Mouse (Mus musculus) gastrocnemius, postnatal 36 days (tissue): ENCODE data around the gene Phgdh. TPM values are rescaled to one million over a fixed set of nuclear protein-coding genes. Genes with fewer than 3 reads are reported as not detected.
A peak's percentile ranks its signal among the peaks of the same experiment; 100 is the strongest.
"Not testable (repeated sequence)": the region's sequence is repeated elsewhere in the genome, so short reads cannot be mapped to it uniquely, and the experiment has no call there.

Experiments used
- DNase-seq, 2 experiments: peaks; one replicate each; pipeline ENCODE4 v3.0.0; 2022
- intact Hi-C: fragments of 180-260 bp; cut with DNase I; formaldehyde crosslinking; loops from one replicate; pipeline ENCODE4 v1.15.1; 2025
- long read RNA-seq, 2 experiments: library from polyadenylated mRNA; stranded (forward); transcript quantifications; one replicate each; pipeline ENCODE4 v2.0.0; 2021
- total RNA-seq, 2 experiments: library from RNA; stranded (reverse); gene quantifications; 2 replicates each; pipeline ENCODE4 v1.2.3; 2021

Phgdh gene
- 1 to 10 TPM; 2.3 to 2.9 TPM for total RNA-seq
- long read RNA-seq, experiment 1, partial matches to known transcripts, result 0 of 2 reads
- long read RNA-seq, experiment 1, other reads (novel, unspliced or antisense), result 0 of 2 reads
- long read RNA-seq, experiment 2, partial matches to known transcripts, result 0 of 3 reads
- long read RNA-seq, experiment 2, other reads (novel, unspliced or antisense), result 0 of 3 reads

GRCm38 (mm10) chr3:98339706-98340109 lies at the start of gene Phgdh:
Phgdh (minus strand) TSS chr3:98339990.
- DNase-seq, result peak; percentile 31 to 33
- intact Hi-C loops, result not testable (repeated sequence)

- no peak for DNase-seq
- intact Hi-C loops, result no loop called here
Observed at GRCm38 (mm10) chr3:98389305-98389704, 49.5 kb upstream of the Phgdh start.

- intact Hi-C loops, result no loop called here
- DNase-seq, result no peak
Observed at GRCm38 (mm10) chr3:98387756-98388155, 48.0 kb upstream of the Phgdh start.

GRCm38 (mm10) chr3:98387086-98387485 lies 47.3 kb upstream of the Phgdh start:
- no peak for DNase-seq
- intact Hi-C loops, result no loop called here

GRCm38 (mm10) chr3:98383024-98383790 lies 43.4 kb upstream of the Phgdh start:
- intact Hi-C loops, result loop anchor here (5.0 kb wide), 1 partner anchor 44 kb away; no protein-coding TSS in a partner anchor
- DNase-seq, result no peak

GRCm38 (mm10) chr3:98382246-98382939 lies 42.6 kb upstream of the Phgdh start, which contains the start of gene Zfp697:
Zfp697 (plus strand) TSS chr3:98382461.
- DNase-seq, result peak; percentile 60 to 68
- intact Hi-C loops, result loop anchor here (5.0 kb wide), 1 partner anchor 45 kb away; no protein-coding TSS in a partner anchor

GRCm38 (mm10) chr3:98381677-98382245 lies 42.0 kb upstream of the Phgdh start:
- intact Hi-C loops, result loop anchor here (5.0 kb wide), 1 partner anchor 46 kb away; no protein-coding TSS in a partner anchor
- no peak for DNase-seq

- no peak for DNase-seq
- intact Hi-C loops, result no loop called here
Observed at GRCm38 (mm10) chr3:98379236-98379635, 39.4 kb upstream of the Phgdh start.

GRCm38 (mm10) chr3:98378267-98378666 lies 38.5 kb upstream of the Phgdh start:
- intact Hi-C loops, result no loop called here
- no peak for DNase-seq

- no peak for DNase-seq
- intact Hi-C loops, result no loop called here
Observed at GRCm38 (mm10) chr3:98374980-98375379, 35.2 kb upstream of the Phgdh start.

- no peak for DNase-seq
- intact Hi-C loops, result no loop called here
Observed at GRCm38 (mm10) chr3:98374062-98374719, 34.4 kb upstream of the Phgdh start.

- no peak for DNase-seq
- intact Hi-C loops, result loop anchor here (10.0 kb wide), 1 partner anchor 56 kb away; no protein-coding TSS in a partner anchor
Observed at GRCm38 (mm10) chr3:98368776-98369175, 29.0 kb upstream of the Phgdh start.

GRCm38 (mm10) chr3:98368283-98368682 lies 28.5 kb upstream of the Phgdh start:
- intact Hi-C loops, result loop anchor here (10.0 kb wide), 1 partner anchor 57 kb away; no protein-coding TSS in a partner anchor
- DNase-seq, result no peak

GRCm38 (mm10) chr3:98366823-98367222 lies 27.0 kb upstream of the Phgdh start:
- intact Hi-C loops, result loop anchor here (10.0 kb wide), 1 partner anchor 58 kb away; no protein-coding TSS in a partner anchor

GRCm38 (mm10) chr3:98366086-98366485 lies 26.3 kb upstream of the Phgdh start:
- DNase-seq, result no peak
- intact Hi-C loops, result loop anchor here (10.0 kb wide), 1 partner anchor 59 kb away; no protein-coding TSS in a partner anchor

More at GRCm38 (mm10) chr3:98366823-98367222, 27.0 kb upstream of the Phgdh start:
- DNase-seq, result no peak

- intact Hi-C loops, result loop anchor here (2.0 to 10.0 kb wide), 2 partner anchors 62 to 80 kb away; no protein-coding TSS in a partner anchor
- no peak for DNase-seq
Observed at GRCm38 (mm10) chr3:98362753-98363152, 23.0 kb upstream of the Phgdh start.

- DNase-seq, result no peak
- intact Hi-C loops, result no loop called here
Observed at GRCm38 (mm10) chr3:98356632-98357370, 17.0 kb upstream of the Phgdh start.

- DNase-seq, result no peak
- intact Hi-C loops, result no loop called here
Observed at GRCm38 (mm10) chr3:98356026-98356365, 16.2 kb upstream of the Phgdh start.

- intact Hi-C loops, result no loop called here
- DNase-seq, result no peak
Observed at GRCm38 (mm10) chr3:98355344-98356025, 15.7 kb upstream of the Phgdh start.
